ENCODE assay signal across 9 mouse cellular contexts in the genomic region with DNA sequence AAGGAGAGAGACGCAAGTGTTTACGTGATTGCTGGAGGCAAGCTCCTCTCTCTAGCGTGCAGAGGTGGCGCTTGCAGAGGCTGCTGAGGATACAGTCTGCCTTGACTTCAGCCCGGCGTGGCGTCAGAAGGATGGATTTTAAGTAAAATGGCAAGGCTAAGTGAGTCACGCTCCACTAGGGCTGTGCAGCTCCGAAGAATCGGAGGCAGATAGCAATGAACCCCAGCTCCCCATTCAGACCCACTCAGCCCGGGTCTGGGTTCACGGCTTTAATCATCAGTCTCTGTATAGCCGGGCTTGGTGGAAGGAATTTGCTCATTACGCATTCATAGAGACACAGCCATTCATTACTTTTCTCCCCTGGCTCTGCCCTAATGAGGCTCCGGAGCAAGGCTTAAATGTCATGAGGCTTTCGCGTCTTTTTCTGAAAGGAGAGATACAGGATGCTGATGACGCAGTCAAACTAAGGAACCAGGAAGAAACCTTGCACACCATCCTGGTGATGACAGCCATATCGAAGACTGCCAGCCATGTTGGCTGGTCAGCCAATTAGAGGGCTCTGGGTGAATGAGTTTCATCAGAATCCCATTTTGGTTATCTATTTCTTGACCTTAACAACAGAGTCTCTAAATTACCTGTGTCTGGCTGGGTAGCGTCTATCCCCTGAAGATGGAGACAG. TPM values are rescaled to one million over a fixed set of nuclear protein-coding genes. Genes with fewer than 3 reads are reported as not detected.
DNase-seq lines count a peak whose midpoint lies in the region; ATAC-seq lines count a peak whose summit lies in the region.
"Had no signal": no experiment of that assay in that cellular context is flagged by ENCODE, and none has a peak within 500 bp of the region (broad histone marks: within the 10 kb centered on the region; RNA-seq: fewer than 3 reads in every experiment).

No protein-coding gene starts in this region.

- no peaks in the 10 kb centered on the region for H3K36me3 ChIP-seq in heart, embryonic 13.5 days
- H3K36me3 ChIP-seq in hindbrain, embryonic 15.5 days: no peaks in the 10 kb centered on the region
- H3K36me3 ChIP-seq in midbrain, embryonic 15.5 days (replicated peaks): no peaks in the 10 kb centered on the region

- no peak overlapping the region for H3K27ac ChIP-seq in heart, embryonic 13.5 days (replicated peaks)
- H3K27ac ChIP-seq in hindbrain, embryonic 15.5 days (replicated peaks): peak overlapping the region; percentile 79
- peak overlapping the region; percentile 84 for H3K27ac ChIP-seq in midbrain, embryonic 15.5 days

- H3K9me3 ChIP-seq in heart, embryonic 13.5 days: no peaks in the 10 kb centered on the region
- no peaks in the 10 kb centered on the region for H3K9me3 ChIP-seq in hindbrain, embryonic 15.5 days
- H3K9me3 ChIP-seq in midbrain, embryonic 15.5 days: no peaks in the 10 kb centered on the region

- WGBS in heart, embryonic 13.5 days: 9% methylated on average over 20 of the region's 20 CpGs
- 7% methylated on average over 20 of the region's 20 CpGs for WGBS in hindbrain, embryonic 15.5 days
- 8% methylated on average over 20 of the region's 20 CpGs for WGBS in midbrain, embryonic 15.5 days

- no peak for DNase-seq in heart, adult 9 months (ENCODE audit: low spot score in 2 of 2)
- peak; percentile 23 for DNase-seq in embryo, embryonic 10 days (ENCODE audit: low spot score)
- no peak for DNase-seq in kidney, adult 11 months
- no peak for DNase-seq in lung, postnatal 14 days
- no peak for DNase-seq in gastrocnemius, adult 18-20 months (ENCODE audit: low spot score)

- peak overlapping the region; percentile 68 for H3K4me2 ChIP-seq in heart, embryonic 13.5 days
- H3K4me2 ChIP-seq in hindbrain, embryonic 15.5 days: peak overlapping the region; percentile 59
- peak overlapping the region; percentile 64 for H3K4me2 ChIP-seq in midbrain, embryonic 15.5 days

- H3K4me3 ChIP-seq in heart, embryonic 13.5 days: peak overlapping the region; percentile 36
- peak overlapping the region; percentile 36 for H3K4me3 ChIP-seq in hindbrain, embryonic 15.5 days
- H3K4me3 ChIP-seq in midbrain, embryonic 15.5 days: peak overlapping the region; percentile 39
- H3K4me3 ChIP-seq: erythroblast, embryonic 14.5 days had no signal

- H3K27me3 ChIP-seq in heart, embryonic 13.5 days (replicated peaks): no peaks in the 10 kb centered on the region; the same call in 1 of the 2 replicates
- H3K27me3 ChIP-seq in hindbrain, embryonic 15.5 days: no peaks in the 10 kb centered on the region
- no peaks in the 10 kb centered on the region for H3K27me3 ChIP-seq in midbrain, embryonic 15.5 days (replicated peaks)

- no peak for ATAC-seq in heart, embryonic 13.5 days (ENCODE audit: extremely low read depth, insufficient number of reproducible peaks, low FRiP score, low TSS enrichment)
- ATAC-seq in hindbrain, embryonic 15.5 days (ENCODE audit: low FRiP score, low read depth): peak; percentile 87
- ATAC-seq in midbrain, embryonic 15.5 days (replicated peaks): peak; percentile 85

- 0 out of 2 replicates have a peak overlapping the region, but pooled peaks have one; percentile 10 for H3K9ac ChIP-seq in heart, embryonic 13.5 days
- H3K9ac ChIP-seq in hindbrain, embryonic 15.5 days: peak overlapping the region; percentile 30
- peak overlapping the region; percentile 37 for H3K9ac ChIP-seq in midbrain, embryonic 15.5 days

- peaks cover 10% of the 10 kb centered on the region for H3K4me1 ChIP-seq in heart, embryonic 13.5 days
- peaks cover 21% of the 10 kb centered on the region for H3K4me1 ChIP-seq in hindbrain, embryonic 15.5 days (replicated peaks)
- peaks cover 33% of the 10 kb centered on the region for H3K4me1 ChIP-seq in midbrain, embryonic 15.5 days

RNA-seq across cellular contexts. Expression of a gene that starts 10.6 kb away (rescaled TPM):
- polyA plus RNA-seq in heart, embryonic 13.5 days (2015; fragmentation: Nextera tagmentation; extraction: Ambion mirVana): 0.25 and 0.36 TPM in 2 replicates
- 158 and 166 TPM in 2 replicates for polyA plus RNA-seq in hindbrain, embryonic 15.5 days (2015; fragmentation: Nextera tagmentation; extraction: Ambion mirVana)
- 119 and 126 TPM in 2 replicates for polyA plus RNA-seq in midbrain, embryonic 15.5 days (2015; fragmentation: Nextera tagmentation; extraction: Ambion mirVana)
- not detected for total RNA-seq in gastrocnemius, adult 18-20 months (2021)
- polyA plus RNA-seq: erythroblast, embryonic 14.5 days had no signal

Comparison
In these comparisons a context has a peak if more than half of its experiments do, and no peak if none do; other contexts are left out.
1. RNA of a gene that starts 10.6 kb away (polyA plus RNA-seq): 158 to 166 TPM in hindbrain, embryonic 15.5 days and 119 to 126 TPM in midbrain, embryonic 15.5 days; 0.25 to 0.36 TPM in heart, embryonic 13.5 days; every median in the first group is over 10 times any median in the second.
2. Peak in every context shown above with its lines, with median percentiles within 50 percentile points of each other: H3K4me2 ChIP-seq, H3K4me3 ChIP-seq and H3K9ac ChIP-seq.